In the genomic region with DNA sequence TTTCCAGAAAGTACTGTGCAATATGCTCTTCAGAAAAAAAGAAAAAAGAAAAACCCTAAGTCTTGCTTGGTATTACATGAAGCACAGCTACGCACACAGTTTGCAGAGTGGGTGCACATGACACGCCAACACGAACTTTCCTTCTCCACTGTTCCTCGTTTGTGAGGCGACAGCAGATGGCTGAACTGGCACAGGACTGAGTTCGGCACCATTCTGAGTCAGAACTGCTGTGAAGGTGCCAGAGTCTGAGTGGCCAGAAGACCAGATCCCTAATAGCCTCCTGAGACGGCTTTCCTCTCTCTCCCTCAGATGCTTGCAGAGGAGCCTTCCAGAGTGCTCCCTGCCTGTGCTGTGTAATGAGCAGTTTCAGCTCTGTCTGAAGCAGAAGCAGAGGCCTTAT, we compare ENCODE assay signal across 8 mouse cellular contexts.
DNase-seq lines count a peak whose midpoint lies in the region; ATAC-seq and TF ChIP-seq lines count a peak whose summit lies in the region.

No protein-coding gene starts in this region.

- TF ChIP-seq CTCF in layer of hippocampus, adult 2 months (conservative IDR thresholded peaks at IDR 0.05) = no peak

- no peak overlapping the region for H3K4me3 ChIP-seq in layer of hippocampus, adult 2 months

- H3K27ac ChIP-seq in layer of hippocampus, adult 2 months = peak overlapping the region; percentile 89

- no peak for ATAC-seq in activated CD4-positive, CD25-positive, alpha-beta regulatory T cell, adult 4 months

- peak; percentile 22 for DNase-seq in gastrocnemius, adult 18-20 months (ENCODE audit: low spot score)
- DNase-seq in gastrocnemius, adult 8-10 months (ENCODE audit: low spot score in 2 of 2) = no peak
- DNase-seq in cerebellum, postnatal 36 days = peak; percentile 85 to 90
- peak; percentile 75 to 91 for DNase-seq in layer of hippocampus, adult 2 months (ENCODE audit: low spot score in 2 of 2)
- DNase-seq in right cerebral cortex, adult 18-20 months = peak; percentile 91
- no peak for DNase-seq in kidney, adult 8-10 months
- no peak for DNase-seq in spleen, postnatal 10 days (ENCODE audit: low spot score in 2 of 2)

Comparison
In these comparisons a context has a peak if more than half of its experiments do, and no peak if none do; other contexts are left out.
1. DNase-seq: peak in gastrocnemius, adult 18-20 months (single experiment), cerebellum, postnatal 36 days (2 of 2), layer of hippocampus, adult 2 months (2 of 2) and right cerebral cortex, adult 18-20 months (single experiment); none in gastrocnemius, adult 8-10 months (0 of 2), kidney, adult 8-10 months (0 of 2) and spleen, postnatal 10 days (0 of 2).